Mouse (Mus musculus) ES-E14 (cell line): ENCODE data around the gene S100a10. TPM values are rescaled to one million over a fixed set of nuclear protein-coding genes. Genes with fewer than 3 reads are reported as not detected.

Experiments used
- DNase-seq: peaks from one replicate; pipeline ENCODE4 v3.0.0-alpha.2; 2013; ENCODE audit warnings: low read depth, low spot score
- H3K27ac ChIP-seq: 2 replicates; pipeline ENCODE4 v1.5.1; 2012; ENCODE audit warnings: low read depth, mild to moderate bottlenecking, low read length, moderate library complexity, mixed read lengths; ENCODE audit not compliant: poor library complexity, insufficient read depth, severe bottlenecking
- H3K36me3 ChIP-seq: 2 replicates; pipeline ENCODE4 v1.6.1; 2012; ENCODE audit warnings: mild to moderate bottlenecking, low read length, moderate library complexity, mixed read lengths; ENCODE audit not compliant: control insufficient read depth, poor library complexity, insufficient read depth, severe bottlenecking
- H3K4me1 ChIP-seq, 2 experiments: fragments of 150-350 bp in 1 of 2; sonication (generic) in 1 of 2; 2 replicates each; pipeline ENCODE4 v1.6.1; 2012; ENCODE audit warnings: low read length in 2 of 2, mild to moderate bottlenecking in 1 of 2, mixed read lengths in 1 of 2; ENCODE audit not compliant: control insufficient read depth in 2 of 2, insufficient read depth in 2 of 2, poor library complexity in 1 of 2
- H3K4me3 ChIP-seq, 2 experiments: fragments of 150-350 bp in 1 of 2; sonication (generic) in 1 of 2; 2 replicates each; pipeline ENCODE4 v1.5.1; 2012; ENCODE audit warnings: low read length in 2 of 2, low read depth in 1 of 2, mild to moderate bottlenecking in 1 of 2, mixed read lengths in 1 of 2; ENCODE audit not compliant: insufficient read depth in 1 of 2, poor library complexity in 1 of 2, severe bottlenecking in 1 of 2
- H3K9ac ChIP-seq: 2 replicates; pipeline ENCODE4 v1.6.1; 2012; ENCODE audit warnings: low read depth, mild to moderate bottlenecking, low read length, mixed read lengths; ENCODE audit not compliant: poor library complexity, insufficient read depth, severe bottlenecking
- H3K9me3 ChIP-seq: fragments of 150-350 bp; sonication (generic); 2 replicates; pipeline ENCODE4 v1.6.1; 2012; ENCODE audit warnings: low read depth, mild to moderate bottlenecking, low read length; ENCODE audit not compliant: control insufficient read depth, insufficient read depth
- CHD2 ChIP-seq: IDR thresholded peaks from 2 replicates; pipeline ENCODE4 v1.6.1; 2014; ENCODE audit warnings: mild to moderate bottlenecking, low read depth, low read length, inconsistent platforms
- HCFC1 ChIP-seq: IDR thresholded peaks from 2 replicates; pipeline ENCODE4 v1.6.1; 2012; ENCODE audit warnings: low read length, inconsistent platforms, borderline replicate concordance; ENCODE audit not compliant: insufficient read depth
- MAFK ChIP-seq: IDR thresholded peaks from 2 replicates; pipeline ENCODE4 v1.6.1; 2014; ENCODE audit warnings: mild to moderate bottlenecking, low read depth, low read length, inconsistent platforms; ENCODE audit not compliant: insufficient read depth
- ZC3H11A ChIP-seq: IDR thresholded peaks from 2 replicates; pipeline ENCODE4 v1.6.1; 2012; ENCODE audit warnings: low read depth, mild to moderate bottlenecking, inconsistent platforms, low read length, borderline replicate concordance
- ZNF384 ChIP-seq: IDR thresholded peaks from 2 replicates; pipeline ENCODE4 v1.6.1; 2012; ENCODE audit warnings: low read depth, low read length, inconsistent platforms
- in situ Hi-C, 2 experiments: fragments of 600-800 bp; cut with MboI; formaldehyde crosslinking; loops; one replicate each; pipeline ENCODE4 v1.15.1; 2025; ENCODE audit warnings: low sequenced_read_pairs in 2 of 2, inconsistent platforms in 1 of 2; ENCODE audit not compliant: unreplicated experiment in 2 of 2
- total RNA-seq: library from RNA; depleted of rRNA; stranded (reverse); fragments of 300-350 nt; gene quantifications from 2 replicates; pipeline ENCODE4 v1.2.3, GENCODE M21; 2012

Gene S100a10
- total RNA-seq, 1 experiment: 388 TPM

DNA sequence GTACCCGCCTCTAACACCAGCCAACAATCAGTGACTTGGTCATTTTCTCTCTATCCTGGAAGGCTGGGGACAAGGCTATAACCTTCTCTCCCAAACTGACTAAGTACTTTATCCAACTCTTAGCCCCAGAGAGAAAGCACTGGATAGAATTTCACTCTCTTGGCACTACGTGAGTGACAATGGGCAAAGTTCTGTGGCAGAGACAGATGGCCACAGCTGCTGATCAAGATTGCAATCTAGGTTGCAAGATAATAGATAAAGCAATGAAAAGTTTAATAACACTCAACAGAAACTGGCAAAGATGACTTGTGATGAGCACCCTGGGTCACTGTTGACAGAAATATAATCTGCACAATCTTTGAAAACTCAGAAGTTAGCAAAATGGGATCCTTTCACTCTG, 14.2 kb downstream of the S100a10 start:
- Histone ChIP-seq H3K27ac (no peak overlapping the region), H3K9ac (no peak overlapping the region), H3K36me3 (no peaks in the 10 kb centered on the region; the same call in 1 of the 2 replicates), H3K4me1 (peaks cover 0 to 5% of the 10 kb centered on the region in 2 experiments; a peak in 3 of 4 replicates), H3K9me3 (no peaks in the 10 kb centered on the region), H3K4me3 (no peak overlapping the region)
- in situ Hi-C loops: no loop called here
- no peak for DNase-seq
- TF ChIP-seq ZNF384: no peak
- TF ChIP-seq CHD2: no peak
- TF ChIP-seq ZC3H11A: no peak
- TF ChIP-seq HCFC1: no peak
- no peak for TF ChIP-seq MAFK

DNA sequence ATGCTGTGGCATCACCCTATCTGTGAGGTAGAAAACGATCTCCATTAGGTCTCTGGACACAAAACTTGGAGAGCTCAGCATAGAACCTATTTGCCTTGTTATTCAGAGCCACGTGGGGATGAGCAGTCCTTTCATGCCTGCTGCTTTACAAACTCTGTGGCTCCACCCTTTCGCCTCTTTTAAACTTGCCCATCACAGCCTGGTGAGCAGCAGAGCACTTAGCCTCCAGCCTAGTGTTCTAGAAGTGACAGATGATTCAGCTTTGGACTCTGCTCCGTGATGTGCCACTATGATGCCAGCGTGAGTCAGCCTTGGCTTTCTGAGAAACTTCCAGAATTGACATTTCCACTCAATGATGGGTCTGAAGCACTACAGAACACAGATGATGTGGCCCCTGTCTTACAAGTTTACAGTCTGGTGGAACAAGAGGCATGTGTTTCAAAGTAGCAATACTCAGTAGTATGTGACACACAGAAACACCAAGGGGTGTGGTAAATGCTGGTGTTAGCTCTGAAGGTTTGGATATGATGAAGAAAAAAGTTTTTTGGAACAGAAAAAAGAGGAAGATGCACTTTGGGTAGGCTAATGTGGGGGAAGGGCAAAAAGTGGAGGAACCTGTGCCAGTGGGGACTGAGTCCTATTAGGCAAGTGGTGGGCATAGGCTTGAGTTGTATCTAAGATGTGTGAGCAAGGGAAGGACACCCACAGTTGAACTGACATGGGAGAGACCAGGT, 17.3 kb downstream of the S100a10 start:
- Histone ChIP-seq H3K9ac (no peak overlapping the region), H3K4me3 (no peak overlapping the region), H3K36me3 (no peaks in the 10 kb centered on the region), H3K9me3 (no peaks in the 10 kb centered on the region), H3K4me1 (peaks cover 0 to 5% of the 10 kb centered on the region in 2 experiments; a peak in 3 of 4 replicates), H3K27ac (no peak overlapping the region)
- in situ Hi-C loops: no loop called here
- DNase-seq: no peak
- TF ChIP-seq MAFK: no peak
- TF ChIP-seq HCFC1: no peak
- no peak for TF ChIP-seq CHD2
- TF ChIP-seq ZC3H11A: no peak
- no peak for TF ChIP-seq ZNF384

DNA sequence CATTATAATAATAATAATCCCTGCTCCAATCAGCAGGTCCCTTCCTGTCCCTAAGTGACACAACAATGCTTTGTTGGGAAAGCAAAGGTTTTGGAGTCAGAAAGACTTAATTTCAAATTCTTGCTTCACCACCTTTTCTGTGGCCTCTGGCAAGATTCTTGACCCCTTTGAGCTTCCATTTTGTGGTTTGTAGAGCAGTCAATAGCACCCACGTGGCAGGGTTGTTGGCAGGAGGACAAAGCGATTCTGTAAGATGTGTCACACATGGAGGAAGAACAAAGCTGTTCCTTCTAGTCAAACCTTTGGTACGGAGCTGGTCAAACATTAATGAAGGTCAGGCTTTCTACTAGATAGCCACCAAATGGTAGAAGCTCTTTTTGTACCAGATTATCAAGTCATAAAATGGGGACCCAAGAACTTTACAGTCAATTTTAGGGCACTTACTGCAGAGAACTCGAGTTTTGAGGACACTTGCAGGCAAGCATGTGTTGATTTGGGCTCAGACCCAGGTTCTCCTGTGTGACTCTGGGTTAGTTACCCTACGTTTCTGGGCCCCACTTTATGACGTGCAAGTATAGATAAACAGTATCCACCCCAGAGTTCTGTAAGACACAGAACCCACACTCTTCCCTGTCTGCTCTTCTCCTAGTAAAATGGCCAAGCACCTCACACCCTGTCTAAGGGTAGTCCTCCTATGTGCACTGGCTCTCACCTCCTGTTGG, 24.6 kb downstream of the S100a10 start:
- no peak for TF ChIP-seq CHD2
- no peak for TF ChIP-seq ZNF384
- in situ Hi-C loops: no loop called here
- Histone ChIP-seq H3K4me3 (no peak overlapping the region), H3K36me3 (no peaks in the 10 kb centered on the region), H3K9ac (no peak overlapping the region), H3K27ac (no peak overlapping the region), H3K9me3 (no peaks in the 10 kb centered on the region), H3K4me1 (no peaks in the 10 kb centered on the region)
- DNase-seq: no peak

DNA sequence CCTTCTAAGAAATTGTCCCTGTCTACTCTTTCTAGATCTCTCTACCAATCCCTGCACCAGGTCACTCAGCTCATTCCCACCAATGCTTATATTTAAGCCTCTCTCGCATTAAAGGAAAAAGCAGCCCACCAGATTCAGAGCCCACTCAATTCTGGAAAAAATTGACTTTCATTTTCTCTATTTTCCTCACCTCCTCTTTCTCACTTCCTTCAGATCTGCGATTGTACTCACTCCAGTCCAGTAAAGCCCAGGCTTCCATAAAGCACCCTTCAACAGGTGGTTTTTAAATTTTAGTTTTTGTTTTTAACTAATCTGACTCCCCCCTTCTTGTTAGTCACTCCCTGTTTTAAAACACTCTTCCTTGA, 25.1 kb downstream of the S100a10 start:
- Histone ChIP-seq H3K4me3 (no peak overlapping the region), H3K9ac (no peak overlapping the region), H3K9me3 (no peaks in the 10 kb centered on the region), H3K36me3 (no peaks in the 10 kb centered on the region), H3K27ac (no peak overlapping the region), H3K4me1 (no peaks in the 10 kb centered on the region)
- DNase-seq: no peak
- in situ Hi-C loops: no loop called here
- no peak for TF ChIP-seq MAFK
- no peak for TF ChIP-seq ZNF384
- TF ChIP-seq ZC3H11A: no peak
- TF ChIP-seq HCFC1: no peak
- TF ChIP-seq CHD2: no peak

DNA sequence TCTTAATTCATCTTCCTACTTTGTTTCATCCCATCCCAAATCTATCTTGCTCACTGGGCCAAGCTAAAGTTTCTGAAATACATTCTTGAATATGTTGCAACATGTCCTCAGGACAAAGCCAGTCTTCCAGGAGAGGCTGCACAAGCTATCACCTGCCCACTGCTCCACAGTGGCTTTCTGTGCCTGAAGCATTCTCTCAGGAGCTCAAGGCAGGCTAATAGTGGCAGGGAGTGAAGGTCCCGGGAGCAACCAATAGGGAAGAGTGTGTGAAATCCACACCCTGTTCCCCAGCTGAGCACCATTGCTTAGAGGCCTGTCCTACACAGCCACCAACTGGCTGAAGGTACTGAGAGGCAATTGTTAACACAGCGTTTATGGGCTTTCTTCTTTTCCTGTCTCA, 26.1 kb downstream of the S100a10 start:
- Histone ChIP-seq H3K4me3 (no peak overlapping the region), H3K36me3 (no peaks in the 10 kb centered on the region), H3K9me3 (no peaks in the 10 kb centered on the region), H3K27ac (no peak overlapping the region), H3K4me1 (no peaks in the 10 kb centered on the region), H3K9ac (no peak overlapping the region)
- no peak for DNase-seq
- in situ Hi-C loops: no loop called here
- TF ChIP-seq ZNF384 (no peak), CHD2 (no peak), ZC3H11A (no peak)
